Mouse (Mus musculus): ENCODE results near the gene Myf5.

Gene Myf5

DNA sequence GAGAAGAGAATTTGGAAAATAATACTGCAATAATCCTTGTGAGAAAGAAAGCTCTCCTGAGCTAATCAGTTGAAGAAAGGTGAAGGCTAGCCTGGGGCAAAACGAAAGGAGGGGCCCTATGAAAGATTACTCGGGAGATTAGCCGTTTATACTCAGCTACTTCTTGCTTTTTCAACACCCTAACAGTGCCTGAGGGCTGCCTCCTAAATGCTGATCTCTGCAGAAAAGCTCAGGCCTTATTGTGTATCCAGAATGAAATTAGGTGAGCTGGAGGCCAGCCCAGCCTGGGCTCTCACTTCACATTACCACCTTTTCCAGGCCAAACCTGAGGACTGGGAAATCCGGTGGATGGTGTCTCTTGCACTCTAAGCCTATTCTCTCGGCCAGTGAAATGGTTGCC is 49.0 kb downstream of the Myf5 start:
- no peak for DNase-seq (ENCODE audit: extremely low spot score, low spot score)
